Mouse (Mus musculus): ENCODE results near the gene Hoxc5.

Hoxc5 gene

DNA sequence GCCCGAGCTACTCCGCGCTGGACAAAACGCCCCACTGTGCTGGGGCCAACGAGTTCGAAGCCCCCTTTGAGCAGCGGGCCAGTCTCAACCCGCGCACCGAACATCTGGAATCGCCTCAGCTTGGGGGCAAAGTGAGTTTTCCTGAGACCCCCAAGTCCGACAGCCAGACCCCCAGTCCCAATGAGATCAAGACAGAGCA is at the start of gene Hoxc5:
TSS of gene Hoxc5 (plus strand) at position 132 of the 199 bp plus-strand sequence.
- DNase-seq (ENCODE audit: low read depth in 2 of 2, low spot score in 2 of 2): no peak

DNA sequence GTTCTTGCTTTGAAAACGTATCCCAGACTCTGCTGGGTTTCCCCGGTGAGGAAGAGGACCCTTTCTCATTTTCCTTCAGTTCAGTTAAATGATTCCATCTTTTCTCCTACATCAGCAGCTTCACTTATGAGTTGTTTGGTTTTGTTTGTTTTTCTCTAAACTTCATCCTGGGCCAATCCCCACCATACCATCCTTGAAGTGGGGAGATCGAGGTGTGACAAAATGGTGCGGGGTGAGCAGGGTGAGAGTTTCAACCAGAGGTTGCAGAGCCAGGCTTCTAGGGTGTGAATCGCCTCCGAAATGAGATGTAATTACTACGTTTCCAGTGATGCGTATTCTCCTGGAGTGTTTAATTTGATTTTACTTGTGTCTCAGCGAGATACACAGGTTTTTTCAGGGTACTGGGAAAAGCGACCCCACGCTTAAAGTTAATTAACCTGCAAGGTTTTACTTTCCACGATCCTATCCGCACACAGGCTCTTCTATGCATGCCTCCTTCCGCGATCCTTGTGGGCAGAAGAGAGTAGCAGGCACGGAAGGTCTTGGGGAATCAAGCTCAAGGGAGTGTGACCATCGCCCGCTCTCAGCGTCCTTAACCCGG is 49.2 kb upstream of the Hoxc5 start:
- DNase-seq (ENCODE audit: low read depth in 2 of 2, low spot score in 2 of 2): no peak

DNA sequence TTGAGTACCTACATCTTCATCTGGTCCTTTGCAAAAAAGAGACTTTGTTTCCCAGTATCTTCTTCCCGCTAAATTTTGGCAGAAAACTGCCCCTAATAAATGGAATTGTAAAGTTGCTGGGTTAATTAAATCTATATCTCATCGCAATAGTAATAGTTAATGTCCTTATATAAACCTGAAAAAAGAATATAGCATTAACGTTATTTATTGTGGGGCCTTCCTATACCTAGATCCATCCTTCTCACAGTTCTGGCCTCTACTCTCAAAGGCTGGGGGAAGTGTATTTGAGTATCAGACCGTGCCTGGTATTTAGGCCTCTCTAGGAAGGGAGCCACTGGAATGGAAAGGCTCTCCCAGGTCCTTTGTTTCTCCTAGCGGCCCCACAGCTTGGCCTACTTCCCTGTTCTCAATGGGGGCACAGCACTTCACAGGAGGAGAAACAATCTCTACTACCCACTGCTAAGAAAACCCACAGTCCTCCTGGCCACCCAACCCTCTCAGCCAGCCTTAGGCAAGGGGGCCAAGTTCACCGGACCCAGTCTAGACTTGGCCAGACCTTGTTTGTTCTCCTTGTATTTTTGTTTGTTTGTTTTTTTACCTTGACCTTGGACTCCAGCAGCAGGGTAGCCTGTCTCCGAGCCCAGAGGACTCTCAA is 48.5 kb upstream of the Hoxc5 start:
- DNase-seq (ENCODE audit: low read depth in 2 of 2, low spot score in 2 of 2): no peak

DNA sequence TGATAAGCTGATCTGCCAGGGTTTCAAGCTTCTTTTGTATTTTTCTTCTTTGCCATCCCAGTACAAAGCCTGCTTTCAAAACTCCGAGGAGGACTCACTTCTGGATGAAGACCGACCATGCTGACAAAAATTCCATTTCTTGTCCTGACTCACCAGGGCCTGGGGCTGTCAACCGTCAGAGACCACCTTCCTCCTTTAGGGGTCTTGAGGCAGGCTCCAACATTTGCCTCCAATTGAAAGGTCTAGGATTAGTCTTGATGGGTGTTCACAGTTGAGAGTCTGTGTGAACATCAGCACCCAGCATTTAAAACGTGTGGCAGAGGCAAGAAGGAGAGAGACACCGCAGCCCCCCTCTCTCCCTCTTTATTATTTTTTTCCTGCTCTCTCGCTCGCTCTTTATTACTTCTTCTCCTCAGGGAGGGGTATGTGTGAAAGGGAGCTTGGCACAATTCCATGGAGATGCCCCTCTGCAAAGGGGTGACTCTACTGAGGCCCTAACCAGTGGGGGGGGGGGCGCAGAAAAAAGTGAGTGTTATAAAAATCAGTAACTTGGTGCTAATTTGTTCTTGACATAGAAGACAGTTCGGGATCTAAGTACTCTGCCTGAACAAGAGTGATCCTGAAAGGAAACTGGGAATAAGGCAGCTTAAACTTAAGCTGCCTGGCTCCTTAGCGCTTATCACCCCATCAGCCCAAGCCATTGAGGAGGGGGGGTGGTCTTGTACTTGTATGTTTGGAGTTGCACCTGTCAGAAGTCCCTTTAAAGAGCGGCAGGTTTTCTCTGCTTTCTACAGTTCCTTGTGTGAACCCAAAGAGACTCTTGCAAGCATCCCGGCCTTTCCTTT is 47.7 kb upstream of the Hoxc5 start:
- no peak for DNase-seq (ENCODE audit: low read depth in 2 of 2, low spot score in 2 of 2)

DNA sequence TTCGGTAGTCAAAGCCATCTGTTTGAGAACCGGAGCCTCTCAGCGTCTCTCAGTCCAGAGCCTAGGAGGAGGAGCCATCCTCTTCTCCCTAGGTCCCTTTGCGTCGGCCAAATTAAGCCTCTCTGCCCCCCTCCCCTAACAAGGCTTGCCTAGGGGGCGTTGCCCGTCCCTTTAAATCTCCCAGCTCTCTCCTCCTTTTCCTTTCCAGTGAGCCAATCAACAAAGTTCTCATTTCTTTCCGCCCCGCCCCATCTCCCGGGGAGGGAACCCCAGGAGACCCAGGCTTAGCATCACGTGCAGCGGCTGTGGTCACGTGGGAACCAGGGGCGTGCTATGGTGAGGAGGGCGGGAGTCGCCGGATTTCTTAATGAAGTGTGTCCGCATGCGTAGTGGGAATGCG is 46.6 kb upstream of the Hoxc5 start:
- no peak for DNase-seq (ENCODE audit: low read depth in 2 of 2, low spot score in 2 of 2)

DNA sequence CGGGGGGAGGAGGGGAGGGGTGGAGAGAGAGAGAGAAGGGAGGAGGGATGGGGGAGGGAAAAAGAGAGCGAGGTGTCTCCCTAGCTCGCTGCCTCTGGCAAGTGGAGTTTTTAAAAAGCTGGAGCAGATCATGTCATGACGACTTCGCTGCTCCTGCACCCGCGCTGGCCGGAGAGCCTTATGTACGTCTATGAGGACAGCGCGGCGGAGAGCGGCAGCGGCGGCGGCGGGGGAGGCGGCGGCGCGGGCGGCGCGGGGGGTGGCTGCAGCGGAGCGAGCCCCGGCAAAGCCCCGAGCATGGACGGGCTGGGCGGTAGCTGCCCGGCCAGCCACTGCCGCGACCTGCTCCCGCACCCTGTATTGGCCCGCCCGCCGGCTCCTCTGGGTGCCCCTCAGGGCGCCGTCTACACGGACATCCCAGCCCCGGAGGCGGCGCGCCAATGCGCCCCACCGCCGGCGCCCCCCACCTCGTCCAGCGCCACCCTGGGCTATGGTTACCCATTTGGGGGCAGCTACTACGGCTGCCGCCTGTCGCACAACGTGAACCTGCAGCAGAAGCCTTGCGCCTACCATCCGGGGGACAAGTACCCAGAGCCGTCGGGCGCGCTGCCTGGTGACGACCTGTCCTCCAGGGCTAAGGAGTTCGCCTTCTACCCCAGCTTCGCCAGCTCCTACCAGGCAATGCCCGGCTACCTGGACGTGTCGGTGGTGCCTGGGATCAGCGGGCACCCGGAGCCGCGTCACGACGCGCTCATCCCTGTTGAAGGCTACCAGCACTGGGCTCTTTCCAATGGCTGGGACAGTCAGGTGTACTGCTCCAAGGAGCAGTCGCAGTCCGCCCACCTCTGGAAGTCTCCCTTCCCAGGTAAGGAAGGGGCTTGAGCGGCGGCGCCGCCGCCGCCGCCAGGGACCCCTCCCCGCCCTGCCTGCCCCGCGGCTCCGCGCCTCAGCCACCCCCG is 45.9 kb upstream of the Hoxc5 start, which contains the start of gene Hoxc13:
TSS of gene Hoxc13 (plus strand) at position 51 of the 959 bp plus-strand sequence.
- no peak for DNase-seq (ENCODE audit: low read depth in 2 of 2, low spot score in 2 of 2)

DNA sequence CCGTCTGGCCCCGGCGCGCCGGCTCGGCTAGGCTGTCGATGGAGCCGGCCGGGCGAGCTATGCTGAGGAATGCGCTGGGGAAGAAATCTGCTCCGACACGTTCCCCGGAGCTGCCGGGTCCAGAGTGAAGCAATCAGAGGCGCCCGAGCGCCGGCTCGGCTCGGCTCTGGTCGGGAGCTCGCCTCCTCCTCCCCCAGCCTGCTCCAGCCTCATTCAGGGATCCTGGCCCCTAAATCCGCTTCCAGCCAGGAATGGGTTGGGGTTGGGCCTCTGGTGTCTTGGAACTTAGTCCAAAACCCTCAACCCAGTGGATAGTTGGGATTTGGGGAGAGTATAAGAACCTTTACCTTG is 45.3 kb upstream of the Hoxc5 start:
- no peak for DNase-seq (ENCODE audit: low read depth in 2 of 2, low spot score in 2 of 2)

DNA sequence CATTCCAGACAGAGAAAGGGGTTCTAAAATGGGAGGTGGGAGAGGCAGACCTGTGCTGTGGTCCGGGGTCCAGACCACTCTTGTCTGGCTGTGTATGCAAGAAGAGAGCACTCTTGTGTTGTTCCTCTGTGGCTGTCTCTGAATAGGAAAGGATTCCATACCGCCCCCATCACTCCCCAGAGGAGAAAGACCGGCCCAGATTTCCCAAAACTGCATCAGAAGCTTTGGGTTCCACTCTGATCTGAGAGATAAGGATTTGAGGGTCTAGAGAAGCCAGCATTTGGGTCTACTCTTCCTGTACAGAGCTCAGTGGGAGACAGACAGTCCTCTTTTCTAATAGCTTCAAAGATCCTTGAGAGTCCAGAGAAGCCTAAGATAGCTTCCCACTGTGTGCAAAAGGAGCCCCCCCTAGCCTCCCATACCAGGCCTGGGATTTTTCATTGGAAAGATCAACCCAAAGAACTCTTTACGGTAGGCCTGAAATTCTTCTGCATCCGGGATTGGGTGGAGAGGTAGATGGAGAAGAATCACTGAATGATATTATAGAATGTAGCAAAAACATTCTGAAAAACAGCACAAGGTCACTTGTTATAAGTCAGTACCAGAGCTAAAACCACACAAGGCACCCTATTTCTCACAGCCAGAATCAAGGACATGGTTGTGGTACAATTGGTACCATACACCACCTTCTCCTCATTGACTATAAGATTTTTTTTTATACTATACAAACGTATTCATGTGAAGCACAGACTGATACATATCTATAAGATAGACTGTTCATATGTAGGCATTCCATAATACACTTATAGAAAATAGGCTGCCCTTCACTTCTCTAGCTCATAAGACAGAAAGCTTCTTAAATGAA is 44.4 kb upstream of the Hoxc5 start:
- DNase-seq (ENCODE audit: low read depth in 2 of 2, low spot score in 2 of 2): no peak

DNA sequence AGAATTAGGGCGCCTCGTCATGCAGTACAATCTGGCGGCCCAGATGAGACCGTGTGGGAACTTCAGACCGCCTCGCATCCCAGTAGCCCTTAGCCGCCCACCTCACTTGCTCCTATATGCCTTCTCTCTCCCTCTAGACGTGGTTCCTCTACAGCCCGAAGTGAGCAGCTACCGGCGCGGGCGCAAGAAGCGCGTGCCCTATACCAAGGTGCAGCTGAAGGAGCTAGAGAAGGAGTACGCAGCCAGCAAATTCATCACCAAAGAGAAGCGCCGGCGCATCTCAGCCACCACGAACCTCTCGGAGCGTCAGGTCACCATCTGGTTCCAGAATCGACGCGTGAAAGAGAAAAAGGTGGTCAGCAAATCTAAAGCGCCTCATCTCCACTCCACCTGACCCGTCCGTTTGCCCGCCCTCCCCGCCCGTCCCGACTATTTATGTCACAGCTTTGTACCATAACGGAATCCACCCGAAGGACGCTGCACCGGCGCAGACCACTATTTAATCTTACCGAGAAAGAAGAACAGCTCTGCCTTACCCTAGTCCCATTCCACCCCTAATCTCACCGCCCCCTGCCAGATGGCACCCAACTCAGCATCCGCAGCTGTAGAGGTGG is 40.1 kb upstream of the Hoxc5 start:
- DNase-seq (ENCODE audit: low read depth in 2 of 2, low spot score in 2 of 2): no peak

DNA sequence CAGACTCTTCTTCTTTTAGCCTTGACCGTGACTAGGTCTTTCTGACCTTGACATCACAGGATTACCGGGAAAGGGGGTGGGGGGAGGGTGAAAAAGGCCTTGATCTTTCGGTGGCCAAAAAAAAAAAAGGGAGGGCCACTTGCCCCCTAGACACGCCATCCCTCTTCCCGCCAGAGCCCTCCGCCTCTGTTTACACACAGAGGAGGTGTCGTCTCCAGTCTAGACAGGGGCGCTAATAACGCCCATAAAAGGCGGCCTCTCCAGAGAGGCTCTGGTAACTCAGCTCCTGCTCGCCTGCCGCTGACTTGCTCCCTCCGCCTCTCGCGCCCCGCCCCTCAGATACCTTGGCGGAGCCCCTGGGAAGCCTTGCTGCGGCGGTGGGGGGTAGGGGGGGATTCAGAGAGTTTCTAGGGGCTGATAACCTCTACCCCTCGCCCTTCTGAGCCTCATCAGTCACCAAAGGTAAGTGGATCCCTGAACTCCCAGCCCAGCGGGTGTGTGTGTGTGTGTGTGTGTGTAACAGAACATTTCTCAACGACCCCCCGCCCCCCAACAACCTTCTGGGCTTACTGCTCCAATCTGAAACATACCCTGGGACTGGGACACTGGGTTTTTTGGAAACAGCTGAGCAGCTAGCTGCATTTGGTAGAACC is 35.4 kb upstream of the Hoxc5 start:
- no peak for DNase-seq (ENCODE audit: low read depth in 2 of 2, low spot score in 2 of 2)

DNA sequence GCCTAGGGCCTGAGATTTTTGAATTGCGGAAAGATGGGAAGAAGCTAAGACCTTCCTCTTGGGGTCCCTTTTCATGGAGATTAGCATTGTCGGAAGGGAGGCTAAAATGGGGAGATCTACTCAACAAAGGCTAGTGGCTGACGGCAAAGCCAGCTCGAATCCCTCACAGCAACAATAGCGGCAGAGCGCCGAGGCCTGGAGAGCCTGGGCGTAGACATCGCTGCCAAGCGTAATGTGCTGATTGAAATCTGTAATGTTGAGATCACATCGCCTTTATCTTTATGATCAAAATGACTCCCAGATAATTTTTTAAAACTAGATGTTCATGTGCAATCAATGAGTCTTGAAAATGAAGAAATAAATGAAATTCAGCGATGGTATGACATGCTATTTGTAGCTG is 32.8 kb upstream of the Hoxc5 start:
- no peak for DNase-seq (ENCODE audit: low read depth in 2 of 2, low spot score in 2 of 2)

DNA sequence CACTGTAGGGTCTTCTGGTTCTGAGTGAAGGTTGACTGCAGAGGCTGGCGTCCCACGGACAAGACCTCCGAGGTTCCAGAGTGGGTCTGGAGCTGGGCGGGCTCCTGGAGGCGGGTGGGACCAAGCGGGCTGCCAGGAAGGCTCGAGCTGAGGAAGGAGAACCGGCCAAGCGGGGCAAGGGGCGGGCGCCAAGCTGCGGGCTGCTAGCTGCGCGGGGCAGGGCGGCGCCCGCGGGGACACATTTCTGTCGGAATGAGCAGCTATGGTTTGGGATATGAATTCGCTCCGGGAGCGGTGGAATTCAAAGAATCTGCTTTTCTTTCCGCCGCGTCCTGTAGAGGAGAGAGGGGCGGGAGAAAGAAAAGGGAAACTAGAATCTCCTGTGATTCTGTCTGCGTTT is 32.3 kb upstream of the Hoxc5 start:
- DNase-seq (ENCODE audit: low read depth in 2 of 2, low spot score in 2 of 2): no peak

DNA sequence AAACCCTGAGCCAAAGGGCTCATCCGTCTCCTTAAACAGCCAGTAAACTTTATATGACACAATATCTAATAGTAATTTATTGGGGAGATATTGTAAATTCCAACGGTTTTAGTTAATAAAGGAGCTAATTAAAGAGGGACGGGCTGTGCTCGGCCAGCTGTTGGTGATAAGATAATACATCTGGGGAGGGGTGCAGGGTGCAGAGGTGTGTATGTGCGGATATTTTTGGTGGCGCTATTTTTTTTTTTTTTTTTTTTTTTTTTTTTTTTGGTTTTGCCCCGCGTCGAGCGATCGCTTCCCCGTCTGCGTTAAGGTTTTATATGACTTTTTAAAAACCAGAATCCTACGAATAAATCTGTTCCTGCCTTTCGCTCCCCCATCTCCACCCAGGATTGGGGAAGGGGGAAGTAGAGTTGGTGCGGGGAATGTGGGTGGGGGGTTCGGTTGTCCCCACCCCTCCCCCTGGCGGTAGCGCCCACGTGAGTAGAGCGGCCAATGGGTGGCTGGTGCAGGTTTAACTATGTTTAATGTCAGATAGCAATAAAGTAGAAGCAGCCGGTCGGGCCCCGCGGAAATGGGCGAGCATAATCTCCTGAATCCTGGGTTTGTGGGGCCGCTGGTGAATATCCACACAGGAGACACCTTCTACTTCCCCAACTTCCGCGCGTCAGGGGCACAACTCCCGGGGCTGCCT is 30.8 kb upstream of the Hoxc5 start, which contains the start of gene Hoxc12:
TSS of gene Hoxc12 (plus strand) at position 479 of the 694 bp plus-strand sequence.
- DNase-seq (ENCODE audit: low read depth in 2 of 2, low spot score in 2 of 2): no peak

DNA sequence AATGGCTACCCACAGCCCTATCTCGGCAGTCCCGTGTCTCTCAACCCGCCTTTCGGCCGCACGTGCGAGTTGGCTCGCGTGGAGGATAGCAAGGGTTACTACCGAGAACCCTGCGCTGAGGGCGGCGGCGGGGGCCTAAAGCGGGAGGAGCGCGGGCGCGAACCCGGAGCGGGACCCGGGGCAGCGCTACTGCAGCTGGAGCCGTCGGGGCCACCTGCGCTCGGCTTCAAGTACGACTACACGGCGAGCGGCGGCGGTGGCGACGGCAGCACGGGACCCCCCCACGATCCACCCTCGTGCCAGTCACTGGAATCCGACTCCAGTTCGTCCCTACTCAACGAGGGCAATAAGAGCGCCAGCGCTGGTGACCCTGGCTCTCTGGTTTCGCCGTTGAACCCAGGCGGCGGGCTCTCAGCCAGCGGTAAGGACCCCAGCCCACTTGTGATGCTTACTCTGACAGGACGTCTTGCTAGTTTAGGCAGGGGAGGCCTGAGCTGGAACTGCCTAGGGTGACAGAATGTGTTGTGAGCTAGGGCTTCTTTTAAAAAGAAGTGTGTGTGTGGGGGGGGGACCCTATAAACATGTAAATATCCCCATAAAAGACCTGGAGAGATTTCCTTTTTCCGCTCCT is 30.1 kb upstream of the Hoxc5 start:
- DNase-seq (ENCODE audit: low read depth in 2 of 2, low spot score in 2 of 2): no peak

DNA sequence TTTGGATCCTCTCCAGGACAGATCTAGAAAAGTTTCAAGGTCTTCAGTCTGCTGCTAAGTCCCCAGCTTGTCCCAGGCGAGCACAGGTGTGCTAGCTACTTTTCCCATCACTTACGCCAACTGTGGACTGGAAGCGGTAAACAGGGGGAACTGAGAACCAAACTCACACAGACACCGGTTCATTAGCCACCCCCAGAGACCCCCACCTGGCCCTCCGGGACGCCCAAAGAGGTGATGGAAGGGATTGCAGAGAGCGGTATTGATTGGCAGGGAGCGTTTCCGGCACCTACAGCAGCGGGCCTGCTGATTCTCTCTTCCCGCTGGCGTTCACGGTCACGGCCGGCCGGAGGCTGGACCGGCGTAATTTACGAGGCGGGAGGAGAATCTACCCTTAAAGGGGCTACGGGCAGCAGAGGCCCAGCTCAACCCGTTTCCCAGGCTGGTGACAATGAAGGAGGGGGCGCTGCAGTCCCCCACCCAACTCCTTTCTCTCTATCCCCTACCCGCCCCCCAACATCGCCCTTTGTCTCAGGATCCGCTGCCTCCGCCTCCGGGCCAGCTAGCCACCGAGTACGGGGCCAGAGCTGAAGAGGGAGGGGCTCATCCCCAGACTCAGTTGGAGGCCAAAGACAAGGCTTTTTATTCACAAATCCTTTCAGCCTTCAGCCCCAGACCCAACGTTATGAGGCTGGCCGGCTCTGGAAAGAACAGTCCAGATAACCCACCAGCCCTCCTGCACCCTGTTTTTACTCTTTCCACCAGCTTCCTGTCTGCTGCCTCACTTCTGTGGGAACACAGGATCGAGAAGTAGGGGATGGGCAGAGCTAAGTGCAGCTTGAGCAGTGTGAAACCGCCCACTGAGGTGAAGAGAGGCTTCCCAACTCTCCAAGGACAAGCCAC is 27.7 kb upstream of the Hoxc5 start:
- no peak for DNase-seq (ENCODE audit: low read depth in 2 of 2, low spot score in 2 of 2)

DNA sequence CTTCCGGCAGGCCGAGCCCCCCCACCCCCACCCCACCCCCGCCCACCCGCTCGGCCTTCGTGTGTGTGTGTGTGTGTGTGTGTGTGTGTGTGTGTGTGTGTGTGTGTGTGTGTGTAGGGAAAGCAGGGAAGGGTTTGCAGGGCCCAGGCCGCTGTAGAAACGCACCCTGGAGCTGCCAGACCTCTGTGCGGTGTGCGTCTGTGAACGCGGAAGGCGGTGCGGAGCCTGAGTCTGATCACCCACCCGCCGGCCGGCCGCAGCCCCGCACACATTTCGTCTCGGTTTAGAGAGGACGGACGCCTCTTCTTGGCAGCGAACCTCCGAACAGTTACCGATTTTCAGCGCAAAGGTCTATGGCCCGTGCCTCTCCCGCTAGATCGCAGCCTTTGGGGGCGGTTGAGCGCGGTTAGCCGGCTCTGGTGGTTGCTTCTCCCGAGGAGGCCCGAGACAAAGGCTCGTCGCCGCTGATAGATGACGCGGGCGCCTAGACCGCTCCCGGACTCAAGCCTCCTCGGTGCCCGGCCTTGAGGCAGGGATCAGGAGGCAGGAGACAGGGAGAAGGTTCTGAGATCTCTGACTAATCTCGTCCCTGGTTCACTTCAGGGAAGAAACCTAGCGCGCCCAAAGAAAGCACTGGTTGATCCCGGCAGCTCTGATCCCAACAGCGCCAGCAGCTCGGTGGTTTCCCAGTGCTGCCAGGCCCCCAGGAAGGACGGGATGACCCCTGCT is 24.3 kb upstream of the Hoxc5 start:
- no peak for DNase-seq (ENCODE audit: low read depth in 2 of 2, low spot score in 2 of 2)

DNA sequence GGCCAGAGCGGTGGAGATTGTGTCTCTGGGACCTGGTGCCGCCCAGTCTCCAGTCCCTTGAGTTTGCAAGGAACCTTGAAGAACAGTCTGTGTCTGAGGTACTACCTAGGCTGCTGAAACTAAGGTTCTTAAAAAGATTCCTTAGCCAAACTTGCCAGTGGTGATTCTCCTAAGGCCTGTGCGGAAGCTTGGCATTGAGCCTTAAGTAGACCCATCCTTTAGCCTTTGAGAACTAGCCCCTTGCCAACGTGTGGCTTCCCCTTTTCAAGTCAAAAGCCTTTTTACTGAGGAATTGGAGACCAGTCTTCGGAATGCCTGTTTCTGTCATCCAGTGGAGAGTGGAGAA is 23.8 kb upstream of the Hoxc5 start:
- no peak for DNase-seq (ENCODE audit: low read depth in 2 of 2, low spot score in 2 of 2)

Measured in CD8-positive naive resting alpha-beta T cell, adult 2 months (primary cell).